Mouse (Mus musculus): Measurements from ENCODE around the gene Hist1h2bp. TPM values are rescaled to one million over a fixed set of nuclear protein-coding genes. Genes with fewer than 3 reads are reported as not detected.
A peak's percentile ranks its signal among the peaks of the same experiment; 100 is the strongest.
"Not testable (repeated sequence)": the region's sequence is repeated elsewhere in the genome, so short reads cannot be mapped to it uniquely, and the experiment has no call there.

Gene Hist1h2bp
- total RNA-seq, 4 experiments from 2014 or later: 3.1 to 11.6 (median 5.9) TPM

GRCm38 (mm10) chr13:21783255-21783617 is 4.0 kb upstream of the Hist1h2bp start, which contains the start of gene Hist1h3i:
Gene Hist1h3i, minus strand, starts transcription at chr13:21783370.
- DNase-seq (ENCODE audit: low spot score in 2 of 2): peak; percentile 42 to 61

- DNase-seq (ENCODE audit: low spot score in 2 of 2): no peak
Measured at GRCm38 (mm10) chr13:21783734-21784161, 3.5 kb upstream of the Hist1h2bp start.

GRCm38 (mm10) chr13:21784311-21784710 is 3.0 kb upstream of the Hist1h2bp start:
- DNase-seq (ENCODE audit: low spot score in 2 of 2): no peak

- DNase-seq (ENCODE audit: low spot score in 2 of 2): no peak
Measured at GRCm38 (mm10) chr13:21786189-21786898, 917 bp upstream of the Hist1h2bp start.

- no peak for DNase-seq (ENCODE audit: low spot score in 2 of 2)
Measured at GRCm38 (mm10) chr13:21787760-21788593, 716 bp downstream of the Hist1h2bp start.

- DNase-seq (ENCODE audit: low spot score in 2 of 2): no peak
Measured at GRCm38 (mm10) chr13:21789925-21790324, 2.7 kb downstream of the Hist1h2bp start.

GRCm38 (mm10) chr13:21790601-21791283 is 3.5 kb downstream of the Hist1h2bp start:
- no peak for DNase-seq (ENCODE audit: low spot score in 2 of 2)

- no peak for DNase-seq (ENCODE audit: low spot score in 2 of 2)
Measured at GRCm38 (mm10) chr13:21795584-21795983, 8.3 kb downstream of the Hist1h2bp start.

GRCm38 (mm10) chr13:21797163-21797562 is 9.9 kb downstream of the Hist1h2bp start:
- not testable (repeated sequence) for DNase-seq (ENCODE audit: low spot score in 2 of 2)

GRCm38 (mm10) chr13:21803058-21803457 is 15.8 kb downstream of the Hist1h2bp start:
- DNase-seq (ENCODE audit: low spot score in 2 of 2): not testable (repeated sequence)

- not testable (repeated sequence) for DNase-seq (ENCODE audit: low spot score in 2 of 2)
Measured at GRCm38 (mm10) chr13:21810073-21810472, 22.8 kb downstream of the Hist1h2bp start, which contains the start of the genes Hist1h2bq and Hist1h2ao. Gene Hist1h2bq, minus strand, starts transcription at chr13:21810197. Gene Hist1h2ao, plus strand, starts transcription at chr13:21810465.

GRCm38 (mm10) chr13:21811074-21811473 is 23.8 kb downstream of the Hist1h2bp start:
- DNase-seq (ENCODE audit: low spot score in 2 of 2): not testable (repeated sequence)

- DNase-seq (ENCODE audit: low spot score in 2 of 2): peak; percentile 33 to 50
Measured at GRCm38 (mm10) chr13:21811539-21811938, 24.3 kb downstream of the Hist1h2bp start, which contains the start of gene Hist1h4m. Gene Hist1h4m, plus strand, starts transcription at chr13:21811746.

- DNase-seq (ENCODE audit: low spot score in 2 of 2): not testable (repeated sequence)
Measured at GRCm38 (mm10) chr13:21812092-21812491, 24.8 kb downstream of the Hist1h2bp start.

GRCm38 (mm10) chr13:21820082-21820890 is 33.0 kb downstream of the Hist1h2bp start:
- not testable (repeated sequence) for DNase-seq (ENCODE audit: low spot score in 2 of 2)

- DNase-seq (ENCODE audit: low spot score in 2 of 2): no peak
Measured at GRCm38 (mm10) chr13:21828511-21828910, 41.2 kb downstream of the Hist1h2bp start.

GRCm38 (mm10) chr13:21830344-21830743 is 43.1 kb downstream of the Hist1h2bp start:
- no peak for DNase-seq (ENCODE audit: low spot score in 2 of 2)

- peak; percentile 27 to 38 for DNase-seq (ENCODE audit: low spot score in 2 of 2)
Measured at GRCm38 (mm10) chr13:21831418-21832394, 44.4 kb downstream of the Hist1h2bp start, which contains the start of gene Hist1h4n. Gene Hist1h4n, minus strand, starts transcription at chr13:21832196.

- not testable (repeated sequence) for DNase-seq (ENCODE audit: low spot score in 2 of 2)
Measured at GRCm38 (mm10) chr13:21833461-21833860, 46.2 kb downstream of the Hist1h2bp start, which contains the start of the genes Hist1h2ap and Hist1h2br. Gene Hist1h2ap, minus strand, starts transcription at chr13:21833507. Gene Hist1h2br, plus strand, starts transcription at chr13:21833743.

Measured in layer of hippocampus, adult 8-10 months (tissue).